Mouse (Mus musculus): ENCODE data around the gene Bmper. TPM values are rescaled to one million over a fixed set of nuclear protein-coding genes. Genes with fewer than 3 reads are reported as not detected.
A peak's percentile ranks its signal among the peaks of the same experiment; 100 is the strongest.

Gene Bmper
- 8.3 and 8.6 TPM in 2 replicates for polyA plus RNA-seq (2015; fragmentation: Nextera tagmentation; extraction: Ambion mirVana)

GRCm38 (mm10) chr9:23222841-23223548, at the start of gene Bmper:
Gene Bmper, plus strand, starts transcription at chr9:23223076.
- Histone ChIP-seq H3K9ac (peak within 1 kb of the TSS; percentile 65), H3K27ac (replicated peaks) (peak within 1 kb of the TSS; percentile 88), H3K9me3 (no peaks in the 10 kb centered on the region), H3K4me2 (peak within 1 kb of the TSS; percentile 87), H3K4me3 (peak within 1 kb of the TSS; percentile 77), H3K4me1 (replicated peaks) (peaks cover 19% of the 10 kb centered on the region), H3K36me3 (no peaks in the 10 kb centered on the region), H3K27me3 (peaks cover 19% of the 10 kb centered on the region)
- WGBS: under 1% methylated on average over 80 of the region's 86 CpGs
- ATAC-seq (ENCODE audit: low FRiP score, low read depth): peak; percentile 88

GRCm38 (mm10) chr9:23177476-23177875, 45.4 kb upstream of the Bmper start:
- H3K27ac ChIP-seq (replicated peaks): no peak overlapping the region
- no peak overlapping the region for H3K9ac ChIP-seq
- no peak overlapping the region for H3K4me3 ChIP-seq
- H3K4me2 ChIP-seq: no peak overlapping the region
- H3K4me1 ChIP-seq (replicated peaks): no peaks in the 10 kb centered on the region
- ATAC-seq (ENCODE audit: low FRiP score, low read depth): no peak
- H3K36me3 ChIP-seq: no peaks in the 10 kb centered on the region
- no peaks in the 10 kb centered on the region for H3K9me3 ChIP-seq
- no peaks in the 10 kb centered on the region for H3K27me3 ChIP-seq
- 74% methylated on average over 4 of the region's 4 CpGs for WGBS

GRCm38 (mm10) chr9:23187181-23187580, 35.7 kb upstream of the Bmper start:
- Histone ChIP-seq H3K4me2 (no peak overlapping the region), H3K27me3 (no peaks in the 10 kb centered on the region), H3K4me3 (no peak overlapping the region), H3K9me3 (no peaks in the 10 kb centered on the region), H3K9ac (no peak overlapping the region), H3K27ac (replicated peaks) (no peak overlapping the region), H3K4me1 (replicated peaks) (no peaks in the 10 kb centered on the region), H3K36me3 (no peaks in the 10 kb centered on the region)
- WGBS: 88% methylated on average over 4 of the region's 4 CpGs
- ATAC-seq (ENCODE audit: low FRiP score, low read depth): no peak

GRCm38 (mm10) chr9:23188136-23188535, 34.7 kb upstream of the Bmper start:
- 85% methylated on average over 4 of the region's 4 CpGs for WGBS

GRCm38 (mm10) chr9:23190950-23191349, 31.9 kb upstream of the Bmper start:
- 82% methylated on average over 1 of the region's 1 CpGs for WGBS
- no peaks in the 10 kb centered on the region for H3K4me1 ChIP-seq (replicated peaks)
- H3K4me2 ChIP-seq: no peak overlapping the region
- no peak overlapping the region for H3K4me3 ChIP-seq
- no peak overlapping the region for H3K27ac ChIP-seq (replicated peaks)
- no peaks in the 10 kb centered on the region for H3K27me3 ChIP-seq
- no peak overlapping the region for H3K9ac ChIP-seq
- H3K9me3 ChIP-seq: no peaks in the 10 kb centered on the region
- no peaks in the 10 kb centered on the region for H3K36me3 ChIP-seq
- ATAC-seq (ENCODE audit: low FRiP score, low read depth): no peak

More at GRCm38 (mm10) chr9:23188136-23188535, 34.7 kb upstream of the Bmper start:
- H3K4me3 ChIP-seq: no peak overlapping the region
- ATAC-seq (ENCODE audit: low FRiP score, low read depth): no peak
- no peak overlapping the region for H3K9ac ChIP-seq
- no peak overlapping the region for H3K27ac ChIP-seq (replicated peaks)
- H3K9me3 ChIP-seq: no peaks in the 10 kb centered on the region
- H3K4me2 ChIP-seq: no peak overlapping the region
- no peaks in the 10 kb centered on the region for H3K27me3 ChIP-seq
- no peaks in the 10 kb centered on the region for H3K4me1 ChIP-seq (replicated peaks)
- H3K36me3 ChIP-seq: no peaks in the 10 kb centered on the region

GRCm38 (mm10) chr9:23191431-23191830, 31.4 kb upstream of the Bmper start:
- Histone ChIP-seq H3K4me1 (replicated peaks) (no peaks in the 10 kb centered on the region), H3K27me3 (no peaks in the 10 kb centered on the region), H3K4me2 (no peak overlapping the region), H3K36me3 (no peaks in the 10 kb centered on the region), H3K4me3 (no peak overlapping the region), H3K9me3 (no peaks in the 10 kb centered on the region), H3K27ac (replicated peaks) (no peak overlapping the region), H3K9ac (no peak overlapping the region)
- 88% methylated on average over 2 of the region's 2 CpGs for WGBS
- ATAC-seq (ENCODE audit: low FRiP score, low read depth): no peak

- WGBS: 85% methylated on average over 3 of the region's 3 CpGs
- no peaks in the 10 kb centered on the region for H3K9me3 ChIP-seq
- no peaks in the 10 kb centered on the region for H3K4me1 ChIP-seq (replicated peaks)
- no peak overlapping the region for H3K4me2 ChIP-seq
- no peak for ATAC-seq (ENCODE audit: low FRiP score, low read depth)
- H3K27ac ChIP-seq (replicated peaks): no peak overlapping the region
- H3K36me3 ChIP-seq: no peaks in the 10 kb centered on the region
- no peak overlapping the region for H3K4me3 ChIP-seq
- H3K27me3 ChIP-seq: no peaks in the 10 kb centered on the region
- H3K9ac ChIP-seq: no peak overlapping the region
Observed at GRCm38 (mm10) chr9:23192567-23193331, 30.1 kb upstream of the Bmper start.

GRCm38 (mm10) chr9:23198996-23199395, 23.9 kb upstream of the Bmper start:
- H3K36me3 ChIP-seq: no peaks in the 10 kb centered on the region
- no peaks in the 10 kb centered on the region for H3K9me3 ChIP-seq
- no peak overlapping the region for H3K4me3 ChIP-seq
- no peak for ATAC-seq (ENCODE audit: low FRiP score, low read depth)
- no peak overlapping the region for H3K4me2 ChIP-seq
- no peak overlapping the region for H3K27ac ChIP-seq (replicated peaks)
- WGBS: 95% methylated on average over 4 of the region's 4 CpGs
- no peaks in the 10 kb centered on the region for H3K27me3 ChIP-seq
- H3K4me1 ChIP-seq (replicated peaks): peaks cover 1% of the 10 kb centered on the region
- no peak overlapping the region for H3K9ac ChIP-seq

- Histone ChIP-seq H3K9ac (no peak overlapping the region), H3K36me3 (no peaks in the 10 kb centered on the region), H3K9me3 (no peaks in the 10 kb centered on the region), H3K4me1 (replicated peaks) (peaks cover 10% of the 10 kb centered on the region), H3K4me3 (no peak overlapping the region), H3K4me2 (no peak overlapping the region), H3K27me3 (no peaks in the 10 kb centered on the region), H3K27ac (replicated peaks) (no peak overlapping the region)
- ATAC-seq (ENCODE audit: low FRiP score, low read depth): no peak
- 77% methylated on average over 1 of the region's 1 CpGs for WGBS
Observed at GRCm38 (mm10) chr9:23199841-23200240, 23.0 kb upstream of the Bmper start.

GRCm38 (mm10) chr9:23200828-23201227, 22.0 kb upstream of the Bmper start:
- WGBS: 77% methylated on average over 4 of the region's 4 CpGs
- H3K27ac ChIP-seq (replicated peaks): no peak overlapping the region
- no peak overlapping the region for H3K4me2 ChIP-seq
- ATAC-seq (ENCODE audit: low FRiP score, low read depth): no peak
- no peaks in the 10 kb centered on the region for H3K9me3 ChIP-seq
- H3K4me1 ChIP-seq (replicated peaks): peaks cover 18% of the 10 kb centered on the region
- H3K4me3 ChIP-seq: no peak overlapping the region
- no peak overlapping the region for H3K9ac ChIP-seq
- H3K27me3 ChIP-seq: no peaks in the 10 kb centered on the region
- no peaks in the 10 kb centered on the region for H3K36me3 ChIP-seq

GRCm38 (mm10) chr9:23202431-23202830, 20.4 kb upstream of the Bmper start:
- H3K27me3 ChIP-seq: no peaks in the 10 kb centered on the region
- H3K4me2 ChIP-seq: no peak overlapping the region
- no peak overlapping the region for H3K4me3 ChIP-seq
- no peak overlapping the region for H3K27ac ChIP-seq (replicated peaks)
- H3K4me1 ChIP-seq (replicated peaks): peaks cover 18% of the 10 kb centered on the region
- 69% methylated on average over 4 of the region's 4 CpGs for WGBS
- no peak overlapping the region for H3K9ac ChIP-seq
- ATAC-seq (ENCODE audit: low FRiP score, low read depth): no peak
- no peaks in the 10 kb centered on the region for H3K36me3 ChIP-seq
- no peaks in the 10 kb centered on the region for H3K9me3 ChIP-seq
